Mouse (Mus musculus) liver, embryonic 12.5 days (tissue): ENCODE data around the gene Smtnl1. TPM values are rescaled to one million over a fixed set of nuclear protein-coding genes. Genes with fewer than 3 reads are reported as not detected.
A peak's percentile ranks its signal among the peaks of the same experiment; 100 is the strongest.

Source experiments
- ATAC-seq: fragments of 200-750 bp; cut with Nextera tagmentation; 2 replicates; pipeline ENCODE4 v1.8.0; 2017; ENCODE audit warnings: moderate number of reproducible peaks, mild to moderate bottlenecking, moderate library complexity
- H3K27ac ChIP-seq: fragments of 300-500 bp; sonication (generic); 2 replicates; pipeline ENCODE4 v1.5.1; 2016; ENCODE audit warnings: mild to moderate bottlenecking
- H3K27me3 ChIP-seq: fragments of 300-500 bp; sonication (generic); replicated peaks from 2 replicates; pipeline ENCODE4 v1.6.1; 2016; ENCODE audit warnings: mild to moderate bottlenecking, moderate library complexity
- H3K36me3 ChIP-seq: fragments of 300-500 bp; sonication (generic); 2 replicates; pipeline ENCODE4 v1.6.1; 2016; ENCODE audit warnings: mild to moderate bottlenecking, moderate library complexity
- H3K4me1 ChIP-seq: fragments of 300-500 bp; sonication (generic); 2 replicates; pipeline ENCODE4 v1.6.1; 2016
- H3K4me2 ChIP-seq: fragments of 300-500 bp; sonication (generic); 2 replicates; pipeline ENCODE4 v1.6.1; 2016; ENCODE audit warnings: mild to moderate bottlenecking, moderate library complexity
- H3K4me3 ChIP-seq: fragments of 300-500 bp; sonication (generic); 2 replicates; pipeline ENCODE4 v1.5.1; 2016; ENCODE audit warnings: mild to moderate bottlenecking, moderate library complexity
- H3K9ac ChIP-seq: fragments of 300-500 bp; sonication (generic); 2 replicates; pipeline ENCODE4 v1.6.1; 2016; ENCODE audit warnings: mild to moderate bottlenecking, moderate library complexity
- H3K9me3 ChIP-seq: fragments of 300-500 bp; sonication (generic); replicated peaks from 2 replicates; pipeline ENCODE4 v1.6.1; 2016; ENCODE audit warnings: mild to moderate bottlenecking, moderate library complexity
- WGBS: fragments of 180-500 bp; shearing (Covaris S2); methylation state at CpG from one replicate; pipeline ENCODE4 v1.1.7; 2016; ENCODE audit not compliant: insufficient replicate concordance; 5-methylcytosine and 5-hydroxymethylcytosine counted together
- polyA plus RNA-seq: library from polyadenylated mRNA; unstranded; fragments of >200 nt; fragmentation: Nextera tagmentation; extraction: Ambion mirVana; gene quantifications from 2 replicates; pipeline ENCODE4 v1.2.1, GENCODE M21; 2016

Gene Smtnl1
- polyA plus RNA-seq, 1 experiment from 2014 or later = 0.29 TPM

DNA sequence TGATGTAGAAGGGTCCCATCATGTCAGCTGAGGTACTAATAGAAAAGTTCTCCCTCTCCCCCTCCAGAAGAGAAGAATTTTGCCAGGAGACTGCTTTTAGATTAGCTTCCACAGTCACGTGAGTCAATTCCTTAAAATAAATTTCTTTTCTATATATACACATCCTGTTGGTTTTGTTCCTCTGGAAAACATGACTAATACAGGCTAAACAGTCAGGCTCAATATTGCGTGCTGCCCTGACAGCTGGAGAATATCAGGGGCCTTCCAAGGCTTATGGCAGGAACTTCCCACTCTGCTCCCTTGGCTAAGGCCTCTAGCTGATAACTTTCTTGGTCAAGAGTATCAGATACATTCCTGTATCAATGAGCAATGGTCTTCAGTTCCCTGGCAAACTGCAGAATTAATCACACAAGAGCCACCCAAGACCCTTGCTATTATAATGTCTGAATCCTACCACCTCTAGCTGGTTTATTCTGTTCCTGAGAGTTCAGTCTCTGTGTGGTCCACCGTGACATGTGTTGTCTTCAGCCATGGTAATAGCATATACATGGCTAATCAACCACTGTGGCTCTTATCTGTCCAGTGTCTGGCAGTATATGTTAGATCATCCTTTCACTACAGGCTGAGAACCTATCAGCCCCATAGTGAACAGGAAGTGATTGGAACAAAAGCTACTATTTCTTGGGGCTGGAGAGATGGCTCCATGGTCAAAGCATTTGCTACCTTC is 38.4 kb downstream of the Smtnl1 start:
- Histone ChIP-seq H3K36me3 (no peaks in the 10 kb centered on the region), H3K9ac (no peak overlapping the region), H3K4me1 (peaks cover 15% of the 10 kb centered on the region), H3K4me3 (no peak overlapping the region), H3K27ac (0 out of 2 replicates have a peak overlapping the region, but pooled peaks have one; percentile 17), H3K27me3 (peaks cover 27% of the 10 kb centered on the region), H3K4me2 (no peak overlapping the region), H3K9me3 (no peaks in the 10 kb centered on the region)
- ATAC-seq = no peak
- 49% methylated on average over 3 of the region's 3 CpGs for WGBS

GRCm38 (mm10) chr2:84783315-84783714 is 39.1 kb downstream of the Smtnl1 start:
- H3K9me3 ChIP-seq = no peaks in the 10 kb centered on the region
- no peak overlapping the region for H3K9ac ChIP-seq
- no peak overlapping the region for H3K27ac ChIP-seq
- H3K4me3 ChIP-seq = no peak overlapping the region
- ATAC-seq = no peak
- WGBS = 18% methylated on average over 1 of the region's 1 CpGs
- H3K27me3 ChIP-seq = peaks cover 30% of the 10 kb centered on the region
- H3K36me3 ChIP-seq = no peaks in the 10 kb centered on the region
- peaks cover 10% of the 10 kb centered on the region for H3K4me1 ChIP-seq
- H3K4me2 ChIP-seq = no peak overlapping the region

DNA sequence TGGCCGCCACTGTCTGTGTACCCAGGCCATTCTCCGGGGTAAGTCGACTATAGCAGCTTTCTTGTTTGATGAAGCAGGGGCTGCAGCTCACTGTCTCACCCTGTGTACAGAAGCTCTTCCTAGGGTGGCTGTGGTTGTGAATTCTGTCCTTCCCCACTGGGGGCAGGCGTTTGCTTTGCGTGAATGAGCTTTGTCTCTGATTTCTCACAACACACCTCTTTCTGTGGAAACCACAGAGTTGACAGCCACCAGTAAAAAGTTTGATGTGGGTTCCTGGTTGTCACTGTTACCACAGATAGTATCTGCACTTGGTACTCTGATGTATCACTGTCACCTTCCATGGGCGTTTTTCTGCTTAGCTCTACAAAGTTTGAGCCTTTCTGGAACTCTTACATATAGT is 43.2 kb downstream of the Smtnl1 start:
- no peak for ATAC-seq
- Histone ChIP-seq H3K27ac (no peak overlapping the region), H3K4me1 (peaks cover 11% of the 10 kb centered on the region), H3K27me3 (peaks cover 49% of the 10 kb centered on the region), H3K4me3 (no peak overlapping the region), H3K9ac (no peak overlapping the region), H3K4me2 (no peak overlapping the region), H3K9me3 (no peaks in the 10 kb centered on the region), H3K36me3 (no peaks in the 10 kb centered on the region)
- WGBS = 38% methylated on average over 6 of the region's 6 CpGs

DNA sequence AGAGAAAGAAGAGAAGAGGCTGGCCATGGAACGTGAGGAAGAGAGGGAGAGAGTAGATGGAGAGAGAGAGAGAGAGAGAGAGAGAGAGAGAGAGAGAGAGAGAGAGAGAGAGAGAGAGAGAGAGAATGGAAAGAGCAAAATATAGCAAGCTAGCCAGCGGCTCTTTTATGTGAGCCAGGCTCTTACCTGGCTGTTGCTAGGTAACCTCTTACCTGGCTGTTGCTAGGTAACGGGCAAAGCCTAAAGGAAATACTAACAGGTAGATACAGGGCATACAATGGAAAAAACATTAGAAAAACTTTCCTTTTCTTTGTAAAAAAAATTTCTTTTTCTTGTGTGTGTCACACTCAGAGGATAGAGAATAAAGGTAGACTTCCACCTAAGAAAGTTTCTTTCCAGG is 44.7 kb downstream of the Smtnl1 start:
- no peak overlapping the region for H3K27ac ChIP-seq
- no peak overlapping the region for H3K4me2 ChIP-seq
- 53% methylated on average over 3 of the region's 3 CpGs for WGBS
- peaks cover 10% of the 10 kb centered on the region for H3K4me1 ChIP-seq
- 0 out of 2 replicates have a peak, but pooled peaks cover 3% of the 10 kb centered on the region for H3K36me3 ChIP-seq
- no peaks in the 10 kb centered on the region for H3K9me3 ChIP-seq
- peaks cover 63% of the 10 kb centered on the region for H3K27me3 ChIP-seq
- ATAC-seq = no peak
- no peak overlapping the region for H3K9ac ChIP-seq
- no peak overlapping the region for H3K4me3 ChIP-seq

GRCm38 (mm10) chr2:84775665-84776064 is 46.8 kb downstream of the Smtnl1 start:
- Histone ChIP-seq H3K9ac (no peak overlapping the region), H3K27ac (no peak overlapping the region), H3K27me3 (peaks cover 74% of the 10 kb centered on the region), H3K4me1 (peaks cover 10% of the 10 kb centered on the region), H3K9me3 (no peaks in the 10 kb centered on the region), H3K36me3 (0 out of 2 replicates have a peak, but pooled peaks cover 3% of the 10 kb centered on the region), H3K4me2 (no peak overlapping the region), H3K4me3 (no peak overlapping the region)
- WGBS = 59% methylated on average over 6 of the region's 6 CpGs
- ATAC-seq = no peak

DNA sequence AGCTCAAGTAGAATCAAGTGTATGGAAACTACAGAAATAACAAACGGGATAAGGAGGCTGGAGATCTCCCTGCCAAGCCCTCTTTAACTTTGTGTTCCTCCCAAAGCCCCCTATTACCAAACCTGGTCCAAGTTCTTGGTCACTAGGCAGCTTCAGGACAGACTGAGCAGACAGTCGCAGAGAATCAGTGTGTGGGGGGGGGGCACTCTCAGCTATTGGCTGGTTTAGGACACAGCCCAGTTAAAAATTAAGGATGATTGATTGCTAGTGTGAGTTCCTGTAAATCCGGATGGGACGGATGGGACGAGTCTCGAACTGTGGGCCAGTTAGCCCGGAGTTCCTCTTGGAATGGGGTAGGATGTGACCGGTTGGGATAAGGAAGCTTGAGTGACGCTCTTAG is 47.2 kb downstream of the Smtnl1 start, which contains the start of gene Serping1:
Gene Serping1, minus strand, starts transcription at position 204 of the 400 bp plus-strand sequence.
- H3K4me2 ChIP-seq = peak within 1 kb of the TSS; percentile 48
- 68% methylated on average over 9 of the region's 9 CpGs for WGBS
- 0 out of 2 replicates have a peak, but pooled peaks cover 3% of the 10 kb centered on the region for H3K36me3 ChIP-seq
- H3K27ac ChIP-seq = peak within 1 kb of the TSS; percentile 37; the same call in 1 of the 2 replicates
- no peaks in the 10 kb centered on the region for H3K9me3 ChIP-seq
- peak within 1 kb of the TSS; percentile 47 for H3K9ac ChIP-seq
- H3K4me1 ChIP-seq = peaks cover 10% of the 10 kb centered on the region
- H3K4me3 ChIP-seq = peak within 1 kb of the TSS; percentile 38
- peaks cover 78% of the 10 kb centered on the region for H3K27me3 ChIP-seq
- ATAC-seq = peak; percentile 56

- WGBS = 12% methylated on average over 14 of the region's 15 CpGs
- peak overlapping the region; percentile 48 for H3K4me2 ChIP-seq
- peak overlapping the region; percentile 38 for H3K4me3 ChIP-seq
- H3K4me1 ChIP-seq = peaks cover 10% of the 10 kb centered on the region
- peaks cover 82% of the 10 kb centered on the region for H3K27me3 ChIP-seq
- H3K27ac ChIP-seq = peak overlapping the region; percentile 37; the same call in 1 of the 2 replicates
- ATAC-seq = peak; percentile 58
- 0 out of 2 replicates have a peak, but pooled peaks cover 3% of the 10 kb centered on the region for H3K36me3 ChIP-seq
- H3K9ac ChIP-seq = peak overlapping the region; percentile 47
- H3K9me3 ChIP-seq = no peaks in the 10 kb centered on the region
These were observed 47.7 kb downstream of the Smtnl1 start for GRCm38 (mm10) chr2:84774751-84775150.

DNA sequence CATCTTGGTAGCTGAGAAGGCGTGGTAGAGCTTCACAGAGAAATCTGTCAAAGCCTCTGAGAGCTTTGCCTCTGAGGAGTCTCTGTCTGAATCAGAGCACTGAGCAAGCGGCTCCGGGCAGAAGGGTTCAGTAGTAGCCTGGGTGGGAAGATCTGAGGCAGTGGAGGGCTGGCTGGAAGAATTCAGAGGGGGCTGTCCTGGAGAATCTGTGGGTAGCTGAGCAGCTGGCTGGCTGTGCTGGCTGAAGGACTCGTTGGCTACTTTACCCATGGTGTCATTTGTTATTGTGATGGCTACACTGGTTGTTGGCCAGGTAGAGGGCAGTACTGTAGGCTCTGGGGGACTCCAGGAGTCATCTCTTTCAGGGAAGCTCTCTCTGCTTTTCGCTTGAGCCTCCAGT is 49.3 kb downstream of the Smtnl1 start:
- ATAC-seq = no peak
- WGBS = 57% methylated on average over 5 of the region's 5 CpGs
- H3K36me3 ChIP-seq = 0 out of 2 replicates have a peak, but pooled peaks cover 3% of the 10 kb centered on the region
- H3K4me2 ChIP-seq = no peak overlapping the region
- H3K4me3 ChIP-seq = no peak overlapping the region
- H3K27me3 ChIP-seq = peaks cover 71% of the 10 kb centered on the region
- no peak overlapping the region for H3K27ac ChIP-seq
- no peaks in the 10 kb centered on the region for H3K9me3 ChIP-seq
- peaks cover 10% of the 10 kb centered on the region for H3K4me1 ChIP-seq
- H3K9ac ChIP-seq = no peak overlapping the region

DNA sequence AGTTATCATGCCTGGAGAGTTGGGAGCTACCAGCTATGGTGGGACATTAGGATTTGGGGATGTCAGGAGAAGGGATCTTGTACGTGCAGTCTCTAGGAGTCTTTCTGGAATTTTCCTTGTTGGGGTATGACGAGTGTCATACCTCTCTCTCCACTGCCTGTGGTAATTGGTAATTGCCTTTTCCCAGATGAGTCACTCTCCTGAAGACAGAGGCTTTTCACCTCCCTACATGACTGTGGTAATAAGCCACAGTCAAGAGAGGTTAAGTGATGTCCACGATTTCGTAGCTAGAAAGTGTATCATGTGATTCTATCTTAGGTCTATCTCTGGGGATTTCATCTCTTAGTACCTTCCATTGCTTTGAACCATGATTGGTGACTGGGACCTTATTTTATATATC is 50.0 kb downstream of the Smtnl1 start:
- ATAC-seq = no peak
- H3K27me3 ChIP-seq = peaks cover 64% of the 10 kb centered on the region

DNA sequence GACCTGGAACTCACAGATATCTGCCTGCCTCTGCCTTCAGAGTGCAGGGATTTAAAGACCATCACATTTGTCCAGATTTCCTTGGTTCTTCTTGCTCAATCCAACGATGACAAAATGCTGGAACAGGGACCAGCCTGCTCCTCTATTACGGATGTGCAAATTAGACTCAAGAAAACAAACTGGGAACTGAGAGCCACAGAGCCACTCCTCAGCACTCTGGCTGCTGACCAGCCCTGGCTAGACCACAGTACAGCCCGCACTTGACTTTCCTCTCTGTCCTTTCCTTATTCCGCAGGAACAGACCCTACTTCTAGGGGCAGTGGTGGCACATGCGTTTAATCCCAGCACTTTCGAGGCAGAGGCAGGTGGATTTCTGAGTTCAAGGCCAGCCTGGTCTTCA is 52.0 kb downstream of the Smtnl1 start:
- 0 out of 2 replicates have a peak, but pooled peaks cover 3% of the 10 kb centered on the region for H3K36me3 ChIP-seq
- H3K4me1 ChIP-seq = peaks cover 8% of the 10 kb centered on the region
- no peak for ATAC-seq
- H3K9me3 ChIP-seq = no peaks in the 10 kb centered on the region
- no peak overlapping the region for H3K9ac ChIP-seq
- 52% methylated on average over 6 of the region's 6 CpGs for WGBS
- no peak overlapping the region for H3K27ac ChIP-seq
- H3K4me3 ChIP-seq = no peak overlapping the region
- H3K4me2 ChIP-seq = no peak overlapping the region
- peaks cover 58% of the 10 kb centered on the region for H3K27me3 ChIP-seq

More for the DNA sequence above, 50.0 kb downstream of the Smtnl1 start:
- Histone ChIP-seq H3K4me2 (no peak overlapping the region), H3K36me3 (0 out of 2 replicates have a peak, but pooled peaks cover 3% of the 10 kb centered on the region), H3K9ac (no peak overlapping the region), H3K4me1 (peaks cover 10% of the 10 kb centered on the region), H3K4me3 (no peak overlapping the region), H3K9me3 (no peaks in the 10 kb centered on the region), H3K27ac (no peak overlapping the region)
- 64% methylated on average over 4 of the region's 4 CpGs for WGBS

GRCm38 (mm10) chr2:84762818-84763217 is 59.6 kb downstream of the Smtnl1 start:
- H3K4me3 ChIP-seq = no peak overlapping the region
- no peak overlapping the region for H3K27ac ChIP-seq

GRCm38 (mm10) chr2:84762295-84762694 is 60.2 kb downstream of the Smtnl1 start:
- no peak for ATAC-seq
- Histone ChIP-seq H3K4me3 (no peak overlapping the region), H3K4me1 (no peaks in the 10 kb centered on the region), H3K9ac (no peak overlapping the region), H3K27ac (no peak overlapping the region), H3K36me3 (no peaks in the 10 kb centered on the region), H3K27me3 (peaks cover 42% of the 10 kb centered on the region; the same call in 1 of the 2 replicates), H3K4me2 (no peak overlapping the region), H3K9me3 (no peaks in the 10 kb centered on the region)
- 41% methylated on average over 4 of the region's 4 CpGs for WGBS

More at GRCm38 (mm10) chr2:84762818-84763217, 59.6 kb downstream of the Smtnl1 start:
- no peak for ATAC-seq
- Histone ChIP-seq H3K36me3 (no peaks in the 10 kb centered on the region), H3K9ac (no peak overlapping the region), H3K4me1 (no peaks in the 10 kb centered on the region), H3K4me2 (no peak overlapping the region), H3K27me3 (peaks cover 42% of the 10 kb centered on the region; the same call in 1 of the 2 replicates), H3K9me3 (no peaks in the 10 kb centered on the region)
- 17% methylated on average over 1 of the region's 1 CpGs for WGBS
